Mouse (Mus musculus): Measurements from ENCODE around the gene Plac9a. TPM values are rescaled to one million over a fixed set of nuclear protein-coding genes. Genes with fewer than 3 reads are reported as not detected.

Gene Plac9a
- not detected for polyA plus RNA-seq (2014; fragmentation: Illumina TruSeq; extraction: RNeasy Lipid Tissue Mini Kit (QIAGEN cat#74804); ENCODE audit: low read depth, low replicate concordance)

GRCm38 (mm10) chr14:25903000-25903399 is at the start of gene Plac9a:
Plac9a (minus strand) TSS chr14:25903100.

GRCm38 (mm10) chr14:25938004-25938403 is 35.1 kb upstream of the Plac9a start, which contains the start of gene Cphx1:
Cphx1 (plus strand) TSS chr14:25938304.

GRCm38 (mm10) chr14:25927562-25927881 is 24.6 kb upstream of the Plac9a start, which contains the start of gene Tmem254a:
Tmem254a (minus strand) TSS chr14:25927672.

GRCm38 (mm10) chr14:25841991-25842687 is 60.8 kb downstream of the Plac9a start, which contains the start of gene Anxa11:
Anxa11 (plus strand) TSS chr14:25842156.

Other genes starting within 250 kb of the Plac9a start
- gene Ppif, start 208.9 kb downstream of the Plac9a start, polyA plus RNA-seq (2014; fragmentation: Illumina TruSeq; extraction: RNeasy Lipid Tissue Mini Kit (QIAGEN cat#74804); ENCODE audit: low read depth, low replicate concordance): 6.8 TPM
- gene Zcchc24, start 134.1 kb downstream of the Plac9a start, polyA plus RNA-seq (2014; fragmentation: Illumina TruSeq; extraction: RNeasy Lipid Tissue Mini Kit (QIAGEN cat#74804); ENCODE audit: low read depth, low replicate concordance): 21.5 TPM
- gene Anxa11, start 60.9 kb downstream of the Plac9a start, polyA plus RNA-seq (2014; fragmentation: Illumina TruSeq; extraction: RNeasy Lipid Tissue Mini Kit (QIAGEN cat#74804); ENCODE audit: low read depth, low replicate concordance): 12.7 TPM
- 11.4 TPM for gene Tmem254a, start 24.6 kb upstream of the Plac9a start, polyA plus RNA-seq (2014; fragmentation: Illumina TruSeq; extraction: RNeasy Lipid Tissue Mini Kit (QIAGEN cat#74804); ENCODE audit: low read depth, low replicate concordance)
- not detected for gene Cphx1, start 35.2 kb upstream of the Plac9a start, polyA plus RNA-seq (2014; fragmentation: Illumina TruSeq; extraction: RNeasy Lipid Tissue Mini Kit (QIAGEN cat#74804); ENCODE audit: low read depth, low replicate concordance)
- 0.35 TPM for gene Duxbl1, start 75.5 kb upstream of the Plac9a start, polyA plus RNA-seq (2014; fragmentation: Illumina TruSeq; extraction: RNeasy Lipid Tissue Mini Kit (QIAGEN cat#74804); ENCODE audit: low read depth, low replicate concordance)
- 8.6 TPM for gene Gm9780, start 139.6 kb upstream of the Plac9a start, polyA plus RNA-seq (2014; fragmentation: Illumina TruSeq; extraction: RNeasy Lipid Tissue Mini Kit (QIAGEN cat#74804); ENCODE audit: low read depth, low replicate concordance)
- gene Tmem254c, start 164.3 kb upstream of the Plac9a start, polyA plus RNA-seq (2014; fragmentation: Illumina TruSeq; extraction: RNeasy Lipid Tissue Mini Kit (QIAGEN cat#74804); ENCODE audit: low read depth, low replicate concordance): not detected
- gene Cphx2, start 178.4 kb upstream of the Plac9a start, polyA plus RNA-seq (2014; fragmentation: Illumina TruSeq; extraction: RNeasy Lipid Tissue Mini Kit (QIAGEN cat#74804); ENCODE audit: low read depth, low replicate concordance): not detected
- gene Cphx3, start 179.2 kb upstream of the Plac9a start, polyA plus RNA-seq (2014; fragmentation: Illumina TruSeq; extraction: RNeasy Lipid Tissue Mini Kit (QIAGEN cat#74804); ENCODE audit: low read depth, low replicate concordance): not detected
- not detected for gene Duxbl2, start 215.2 kb upstream of the Plac9a start, polyA plus RNA-seq (2014; fragmentation: Illumina TruSeq; extraction: RNeasy Lipid Tissue Mini Kit (QIAGEN cat#74804); ENCODE audit: low read depth, low replicate concordance)